Mouse (Mus musculus) forebrain, postnatal 0 days (tissue): ENCODE data around the gene Gm9887. TPM values are rescaled to one million over a fixed set of nuclear protein-coding genes. Genes with fewer than 3 reads are reported as not detected.

Experiments used
- ATAC-seq: fragments of 200-750 bp; cut with Nextera tagmentation; 2 replicates; pipeline ENCODE4 v1.8.0; 2017; ENCODE audit warnings: mild to moderate bottlenecking, moderate library complexity
- DNase-seq: peaks from one replicate; pipeline ENCODE4 v3.0.0-alpha.2; 2015
- H3K27ac ChIP-seq: fragments of 300-500 bp; sonication (generic); 2 replicates; pipeline ENCODE4 v1.5.1; 2014; ENCODE audit warnings: low read depth, mild to moderate bottlenecking, antibody characterized with exemption, low read length, moderate library complexity, mixed read lengths
- H3K27me3 ChIP-seq: fragments of 300-500 bp; sonication (generic); 2 replicates; pipeline ENCODE4 v1.6.1; 2014; ENCODE audit warnings: mild to moderate bottlenecking, low read length, mixed read lengths; ENCODE audit not compliant: insufficient read depth
- H3K36me3 ChIP-seq: fragments of 300-500 bp; sonication (generic); 2 replicates; pipeline ENCODE4 v1.6.1; 2014; ENCODE audit warnings: mild to moderate bottlenecking, moderate library complexity; ENCODE audit not compliant: insufficient read depth
- H3K4me1 ChIP-seq: fragments of 300-500 bp; sonication (generic); 2 replicates; pipeline ENCODE4 v1.6.1; 2014; ENCODE audit warnings: antibody characterized with exemption; ENCODE audit not compliant: insufficient read depth
- H3K4me2 ChIP-seq: fragments of 300-500 bp; sonication (generic); 2 replicates; pipeline ENCODE4 v1.6.1; 2014; ENCODE audit warnings: low read depth, mild to moderate bottlenecking, moderate library complexity
- H3K4me3 ChIP-seq: fragments of 300-500 bp; sonication (generic); 2 replicates; pipeline ENCODE4 v1.5.1; 2014; ENCODE audit warnings: low read depth, low read length, mixed read lengths
- H3K9ac ChIP-seq: fragments of 300-500 bp; sonication (generic); 2 replicates; pipeline ENCODE4 v1.6.1; 2014; ENCODE audit warnings: mild to moderate bottlenecking
- H3K9me3 ChIP-seq: fragments of 300-500 bp; sonication (generic); 2 replicates; pipeline ENCODE4 v1.6.1; 2016; ENCODE audit warnings: low read length
- CTCF ChIP-seq: sonication (generic); IDR thresholded peaks from 2 replicates; pipeline ENCODE4 v1.5.1; 2016; ENCODE audit warnings: antibody characterized with exemption, control low read depth, low read depth
- WGBS: fragments of 180-500 bp; shearing (Covaris S2); extraction: QIAGEN DNeasy Blood & Tissue Kit; methylation state at CpG from one replicate; pipeline ENCODE4 v1.1.7; 2014; 5-methylcytosine and 5-hydroxymethylcytosine counted together
- polyA plus RNA-seq: library from polyadenylated mRNA; unstranded; fragments of >200 nt; fragmentation: Nextera tagmentation; extraction: Ambion mirVana; gene quantifications from 2 replicates; pipeline ENCODE4 v1.2.1, GENCODE M21; 2015
- total RNA-seq: library from RNA; depleted of rRNA; stranded (reverse); fragments of >200 nt; gene quantifications from 2 replicates; pipeline ENCODE4 v1.2.3, GENCODE M21; 2014

Gene Gm9887
- total and polyA plus RNA-seq, 2 experiments from 2014 or later = 1.8 TPM

DNA sequence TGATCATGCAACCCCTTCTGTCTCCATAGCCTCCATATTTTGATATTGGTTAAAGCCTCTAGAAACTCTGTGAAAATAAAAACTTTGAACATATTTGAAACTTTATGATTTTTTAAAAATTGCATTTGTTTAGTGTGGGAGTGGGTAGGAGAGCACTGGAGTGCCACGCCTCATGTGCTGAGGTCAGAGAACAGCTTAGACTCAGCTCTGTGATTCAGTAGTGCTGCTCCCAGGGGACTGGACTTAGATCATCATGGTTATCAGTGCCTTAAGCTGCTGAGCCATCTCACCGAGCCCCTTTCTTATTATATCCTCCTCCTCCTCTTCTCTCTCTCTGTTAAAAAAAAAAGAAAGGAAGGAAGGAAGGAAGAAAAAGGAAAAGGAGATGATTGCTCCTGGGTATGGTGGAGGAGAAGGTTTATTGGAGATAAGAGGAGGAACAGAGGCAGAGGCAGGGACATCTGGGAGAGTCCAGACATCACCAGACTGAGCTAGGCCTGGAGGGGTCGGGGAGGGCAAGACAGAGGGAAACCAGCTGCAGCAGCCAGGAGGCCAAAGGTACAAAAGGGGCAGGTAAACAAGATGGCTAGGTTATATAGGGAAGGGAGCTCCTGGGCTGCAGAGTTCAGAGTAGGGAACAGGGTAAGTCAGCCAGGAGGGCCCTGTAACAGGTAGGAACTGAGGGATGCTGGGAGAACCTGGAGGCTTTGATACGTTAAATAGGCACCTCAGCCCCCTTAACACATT is 42.7 kb upstream of the Gm9887 start:
- Histone ChIP-seq H3K9me3 (no peaks in the 10 kb centered on the region), H3K27me3 (no peaks in the 10 kb centered on the region), H3K4me1 (no peaks in the 10 kb centered on the region), H3K27ac (no peak overlapping the region), H3K9ac (no peak overlapping the region), H3K4me3 (no peak overlapping the region), H3K4me2 (no peak overlapping the region), H3K36me3 (no peaks in the 10 kb centered on the region)
- no peak for ATAC-seq
- no peak for TF ChIP-seq CTCF
- WGBS = 86% methylated on average over 4 of the region's 4 CpGs
- no peak for DNase-seq

DNA sequence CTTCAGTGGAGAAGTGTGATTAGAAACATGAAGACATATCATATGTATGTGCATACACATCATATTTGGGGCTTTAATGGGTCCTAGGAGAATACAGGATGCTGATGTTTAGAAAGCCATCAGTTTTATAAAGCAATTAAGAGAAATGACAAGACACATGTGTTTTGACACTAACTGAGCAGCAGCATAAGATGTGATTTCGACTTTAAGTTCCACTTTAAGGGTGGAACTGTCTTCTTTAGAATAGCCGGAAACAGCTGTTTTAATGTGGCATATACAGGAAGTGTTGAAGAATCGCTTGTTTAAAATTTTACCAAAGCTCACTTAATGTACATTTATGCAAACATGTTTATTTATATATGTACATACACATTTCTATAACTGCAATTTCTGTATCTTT is 41.0 kb upstream of the Gm9887 start:
- Histone ChIP-seq H3K9me3 (no peaks in the 10 kb centered on the region), H3K27ac (no peak overlapping the region), H3K4me3 (no peak overlapping the region), H3K36me3 (no peaks in the 10 kb centered on the region), H3K9ac (no peak overlapping the region), H3K4me2 (no peak overlapping the region), H3K4me1 (no peaks in the 10 kb centered on the region), H3K27me3 (no peaks in the 10 kb centered on the region)
- WGBS = 82% methylated on average over 3 of the region's 3 CpGs
- TF ChIP-seq CTCF = no peak
- DNase-seq = no peak
- ATAC-seq = no peak

DNA sequence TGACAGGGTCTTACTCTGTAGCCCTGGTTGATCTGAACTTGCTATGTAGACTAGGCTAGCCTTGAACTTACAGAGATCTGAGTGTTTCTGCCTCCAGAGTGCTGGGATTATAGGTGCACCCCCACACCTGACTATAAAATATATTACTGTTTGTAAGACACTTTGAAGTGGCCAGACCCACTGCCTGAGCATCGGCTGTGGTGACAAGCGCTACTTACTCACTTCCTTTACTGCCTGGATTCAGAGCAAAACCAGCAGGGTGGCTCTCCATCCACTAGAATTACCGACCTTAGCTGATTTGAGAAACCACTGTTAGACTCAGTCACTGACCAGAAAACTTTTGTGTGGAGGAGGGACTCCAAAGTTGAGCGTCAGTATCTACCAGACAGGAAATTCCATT is 39.7 kb upstream of the Gm9887 start:
- H3K4me1 ChIP-seq = no peaks in the 10 kb centered on the region
- no peaks in the 10 kb centered on the region for H3K9me3 ChIP-seq
- no peak overlapping the region for H3K4me2 ChIP-seq
- no peak for TF ChIP-seq CTCF
- DNase-seq (no peak), ATAC-seq (no peak)
- no peak overlapping the region for H3K9ac ChIP-seq
- no peak overlapping the region for H3K4me3 ChIP-seq
- no peaks in the 10 kb centered on the region for H3K36me3 ChIP-seq
- H3K27me3 ChIP-seq = no peaks in the 10 kb centered on the region
- H3K27ac ChIP-seq = no peak overlapping the region
- WGBS = 73% methylated on average over 4 of the region's 4 CpGs

DNA sequence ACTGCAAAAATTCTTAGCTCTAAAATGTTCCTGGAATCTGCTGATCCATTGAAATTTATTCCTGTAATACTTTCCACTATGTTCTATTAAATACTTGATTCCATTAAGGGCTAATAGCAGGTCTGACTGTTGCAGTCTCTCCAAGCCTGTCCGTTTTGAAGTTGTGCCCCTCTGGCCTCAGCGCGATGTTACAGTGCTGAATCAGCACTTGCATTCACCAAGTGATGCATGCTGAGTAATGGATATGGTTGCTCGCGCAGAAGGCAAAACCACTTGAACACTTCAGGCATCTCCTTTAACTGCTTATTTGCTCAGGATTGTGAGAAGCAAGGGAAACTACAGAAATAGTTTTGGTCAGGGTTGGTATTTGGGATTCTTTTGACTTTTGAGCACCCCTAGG is 38.5 kb upstream of the Gm9887 start:
- Histone ChIP-seq H3K4me1 (no peaks in the 10 kb centered on the region), H3K36me3 (no peaks in the 10 kb centered on the region), H3K27ac (no peak overlapping the region), H3K4me3 (no peak overlapping the region), H3K27me3 (no peaks in the 10 kb centered on the region), H3K4me2 (no peak overlapping the region), H3K9me3 (no peaks in the 10 kb centered on the region), H3K9ac (no peak overlapping the region)
- 66% methylated on average over 5 of the region's 5 CpGs for WGBS
- no peak for TF ChIP-seq CTCF
- DNase-seq = no peak
- no peak for ATAC-seq

DNA sequence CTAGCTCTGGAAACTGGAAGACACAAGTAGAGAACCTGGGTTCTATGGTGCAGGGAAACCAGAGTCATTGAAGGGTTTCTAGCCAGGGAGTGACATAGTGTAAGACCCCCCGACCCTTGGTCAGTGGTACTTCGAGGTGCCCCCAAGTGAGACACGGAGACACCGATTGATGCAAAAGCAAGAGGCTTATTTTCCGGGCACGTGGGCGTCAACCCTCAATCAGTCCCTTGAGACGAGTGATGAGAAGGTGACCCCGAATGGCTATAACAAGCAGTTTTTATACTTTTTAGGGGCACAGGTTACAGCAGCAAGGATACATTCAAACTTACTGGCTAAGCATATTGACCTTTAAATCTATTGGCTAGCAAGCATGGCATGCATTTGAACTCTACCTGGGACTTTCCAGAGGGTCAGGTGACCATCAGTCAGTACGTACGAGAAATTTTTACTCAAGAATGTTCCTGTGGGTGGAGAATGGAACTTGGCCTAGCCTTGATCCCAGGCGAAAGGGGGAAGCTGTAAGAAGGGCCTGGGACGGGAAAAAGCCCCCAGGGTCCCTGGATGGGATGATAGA is 30.4 kb upstream of the Gm9887 start:
- H3K4me3 ChIP-seq = no peak overlapping the region
- H3K4me2 ChIP-seq = no peak overlapping the region
- H3K36me3 ChIP-seq = no peaks in the 10 kb centered on the region
- TF ChIP-seq CTCF = no peak
- H3K9ac ChIP-seq = no peak overlapping the region
- H3K27me3 ChIP-seq = no peaks in the 10 kb centered on the region
- H3K4me1 ChIP-seq = no peaks in the 10 kb centered on the region
- WGBS = 91% methylated on average over 13 of the region's 13 CpGs
- H3K9me3 ChIP-seq = no peaks in the 10 kb centered on the region
- H3K27ac ChIP-seq = no peak overlapping the region
- no peak for ATAC-seq
- DNase-seq = no peak

DNA sequence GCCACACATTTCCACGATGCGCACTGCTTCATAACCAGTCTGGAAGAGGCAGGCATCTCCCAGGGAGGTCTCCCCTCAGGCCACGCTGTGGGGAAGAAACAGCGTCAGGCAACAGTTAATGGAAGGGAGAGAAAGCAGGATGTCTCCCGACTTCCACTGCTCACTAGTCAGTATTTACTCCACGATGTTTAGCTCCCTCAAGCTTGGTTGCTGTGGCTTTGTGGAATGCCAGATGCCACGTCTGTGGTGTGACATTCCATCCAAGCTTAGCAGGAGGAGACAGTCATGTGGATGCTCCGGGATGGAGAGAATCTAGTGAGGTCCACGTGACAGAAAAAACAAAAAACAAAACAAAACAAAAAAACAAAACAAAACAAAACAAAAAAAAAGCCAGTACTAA is 29.8 kb upstream of the Gm9887 start:
- TF ChIP-seq CTCF = no peak
- no peak overlapping the region for H3K27ac ChIP-seq
- H3K36me3 ChIP-seq = no peaks in the 10 kb centered on the region
- H3K4me2 ChIP-seq = no peak overlapping the region
- H3K4me1 ChIP-seq = no peaks in the 10 kb centered on the region
- no peak for DNase-seq
- H3K9ac ChIP-seq = no peak overlapping the region
- WGBS = 58% methylated on average over 9 of the region's 9 CpGs
- H3K27me3 ChIP-seq = no peaks in the 10 kb centered on the region
- H3K9me3 ChIP-seq = no peaks in the 10 kb centered on the region
- ATAC-seq = no peak
- H3K4me3 ChIP-seq = no peak overlapping the region

DNA sequence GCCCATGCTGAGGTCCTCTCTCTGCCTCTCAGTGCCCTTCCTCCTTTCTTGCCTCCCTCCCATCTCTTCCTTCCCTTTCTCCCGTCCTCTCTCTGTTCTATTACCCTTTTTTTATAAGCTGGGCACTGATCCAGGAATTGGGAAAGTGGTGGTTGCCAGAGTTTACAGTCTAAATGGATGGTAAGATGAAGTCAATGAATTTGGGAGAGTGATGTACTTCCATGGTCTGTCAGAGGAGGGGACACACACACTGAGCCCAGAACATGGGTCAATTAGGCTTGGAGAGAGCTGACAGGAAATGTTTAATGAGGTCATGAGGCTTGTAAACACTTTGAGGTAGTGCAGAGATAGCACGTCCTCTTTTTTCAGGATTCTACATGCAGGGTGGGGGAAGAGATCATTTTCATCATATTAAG is 28.6 kb upstream of the Gm9887 start:
- no peak for TF ChIP-seq CTCF

More for the DNA sequence above, 28.6 kb upstream of the Gm9887 start:
- WGBS = 17% methylated on average over 2 of the region's 2 CpGs
- Histone ChIP-seq H3K4me1 (no peaks in the 10 kb centered on the region), H3K4me2 (no peak overlapping the region), H3K9ac (no peak overlapping the region), H3K36me3 (no peaks in the 10 kb centered on the region), H3K9me3 (no peaks in the 10 kb centered on the region), H3K4me3 (no peak overlapping the region), H3K27me3 (no peaks in the 10 kb centered on the region), H3K27ac (no peak overlapping the region)
- no peak for ATAC-seq
- DNase-seq = no peak
